Mouse (Mus musculus): ENCODE data around the gene Arpc2.

GRCm38 (mm10) chr1:74281886-74282285 lies 46.0 kb downstream of the Arpc2 start:
- TF ChIP-seq CTCF (conservative IDR thresholded peaks at IDR 0.05; ENCODE audit: low read length): no peak
- no peak for TF ChIP-seq POU5F1 (IDR thresholded peaks at IDR 0.05; ENCODE audit: borderline replicate concordance, low read length)
- no peak for TF ChIP-seq NANOG (IDR thresholded peaks at IDR 0.05; ENCODE audit: borderline replicate concordance, low read length)
